In genomic region chr16:85624505-85624904, GRCm38 (mm10) we compare ENCODE assay signal across 15 mouse cellular contexts.
"Had no signal": no experiment of that assay in that cellular context is flagged by ENCODE, and none has a peak within 500 bp of the region (broad histone marks: within the 10 kb centered on the region; RNA-seq: fewer than 3 reads in every experiment).

No protein-coding gene starts in this region.

- H3K27me3 ChIP-seq: limb, embryonic 15.5 days; liver, embryonic 12.5 days; midbrain, embryonic 12.5 days had no signal

- H3K27ac ChIP-seq: kidney, postnatal 0 days; limb, embryonic 15.5 days; liver, embryonic 12.5 days; midbrain, embryonic 12.5 days; stomach, postnatal 0 days had no signal

- H3K36me3 ChIP-seq: limb, embryonic 15.5 days; liver, embryonic 12.5 days; midbrain, embryonic 12.5 days had no signal

- H3K4me1 ChIP-seq: limb, embryonic 15.5 days; liver, embryonic 12.5 days had no signal

- H3K9ac ChIP-seq: limb, embryonic 15.5 days; liver, embryonic 12.5 days; lung, embryonic 14.5 days; midbrain, embryonic 12.5 days had no signal

- H3K9me3 ChIP-seq: limb, embryonic 15.5 days; liver, embryonic 12.5 days; midbrain, embryonic 12.5 days had no signal

- ATAC-seq: liver, embryonic 12.5 days had no signal

- DNase-seq: kidney, adult 11 months; kidney, adult 9 months; kidney, postnatal 36 days; layer of hippocampus, adult 9-11 months; layer of hippocampus, postnatal 36 days; lung, embryonic 14.5 days; lung, postnatal 10 days; lung, postnatal 4 days; thymus, adult 2 months; thymus, postnatal 36 days had no signal

- H3K4me2 ChIP-seq: limb, embryonic 15.5 days; liver, embryonic 12.5 days; lung, embryonic 14.5 days; midbrain, embryonic 12.5 days had no signal

- H3K4me3 ChIP-seq: limb, embryonic 15.5 days; liver, embryonic 12.5 days; midbrain, embryonic 12.5 days had no signal
